Mouse (Mus musculus) midbrain, embryonic 10.5 days (tissue): ENCODE measurements at regions not wholly inside any gene's neighbourhood (a gene's known extent, or its start where the extent isn't known, plus 50 kb on each side); places are given as distances from the start of the nearest gene placed in this dataset.

Source experiments
- DNase-seq: peaks from one replicate; pipeline ENCODE4 v3.0.0-alpha.2; 2017; ENCODE audit warnings: low spot score
- H3K27ac ChIP-seq: fragments of 300-500 bp; sonication (generic); replicated peaks from 2 replicates; pipeline ENCODE4 v1.5.1; 2016; ENCODE audit warnings: mild to moderate bottlenecking
- H3K27me3 ChIP-seq: fragments of 300-500 bp; sonication (generic); 2 replicates; pipeline ENCODE4 v1.6.1; 2016; ENCODE audit warnings: low read depth, mild to moderate bottlenecking; ENCODE audit not compliant: poor library complexity, severe bottlenecking
- H3K36me3 ChIP-seq: fragments of 300-500 bp; sonication (generic); 2 replicates; pipeline ENCODE4 v1.6.1; 2016; ENCODE audit warnings: mild to moderate bottlenecking, moderate library complexity
- H3K4me1 ChIP-seq: fragments of 300-500 bp; sonication (generic); 2 replicates; pipeline ENCODE4 v1.6.1; 2016
- H3K4me3 ChIP-seq: fragments of 300-500 bp; sonication (generic); 2 replicates; pipeline ENCODE4 v1.5.1; 2016; ENCODE audit warnings: mild to moderate bottlenecking, moderate library complexity
- H3K9me3 ChIP-seq: fragments of 300-500 bp; sonication (generic); replicated peaks from 2 replicates; pipeline ENCODE4 v1.6.1; 2016; ENCODE audit warnings: mild to moderate bottlenecking
- WGBS: fragments of 180-500 bp; shearing (Covaris S2); methylation state at CpG from one replicate; pipeline ENCODE4 v1.1.7; 2016; 5-methylcytosine and 5-hydroxymethylcytosine counted together

DNA sequence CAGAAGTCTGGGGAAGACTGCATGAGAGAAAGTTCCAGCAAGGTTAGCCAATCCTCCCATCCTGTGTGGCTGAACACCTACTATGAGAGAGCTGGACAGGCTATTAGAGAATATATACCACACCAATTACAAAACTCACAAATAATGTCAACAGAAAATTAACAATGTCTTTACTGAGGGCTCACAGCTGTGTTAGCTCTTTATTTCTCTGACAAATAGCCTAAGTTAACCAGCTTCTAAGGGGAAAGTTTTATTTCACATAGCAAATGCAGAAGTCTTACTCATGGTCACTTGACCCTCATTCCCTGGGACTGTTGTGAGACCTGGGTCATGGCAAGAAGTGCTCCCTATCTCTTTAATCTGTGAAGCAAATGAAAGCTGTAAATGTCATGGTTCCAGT is 261.0 kb upstream of the Mctp2 start:
- H3K36me3 ChIP-seq, result no peaks in the 10 kb centered on the region
- H3K27ac ChIP-seq, result no peak overlapping the region
- H3K4me3 ChIP-seq, result no peak overlapping the region
- no peaks in the 10 kb centered on the region for H3K4me1 ChIP-seq
- DNase-seq, result no peak
- no peaks in the 10 kb centered on the region for H3K27me3 ChIP-seq
- no peaks in the 10 kb centered on the region for H3K9me3 ChIP-seq

DNA sequence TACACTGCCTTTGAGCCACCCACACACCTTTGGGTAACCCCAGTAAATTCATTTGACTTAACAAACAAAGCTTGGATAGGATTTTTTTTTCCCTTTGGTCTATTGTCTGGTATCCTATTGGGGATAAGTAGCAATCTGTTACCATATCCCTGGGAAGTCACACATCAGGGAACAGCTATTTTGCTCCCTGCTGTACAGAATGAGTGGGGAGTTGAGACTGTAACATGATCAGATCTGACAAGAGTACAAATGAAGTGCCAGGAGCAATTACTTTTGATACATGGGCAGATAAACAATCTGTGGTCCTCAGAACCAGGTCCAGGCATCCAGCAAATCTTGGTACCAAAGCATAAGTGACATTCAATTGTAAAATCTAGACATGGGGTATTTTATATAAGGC is 262.8 kb upstream of the Mctp2 start:
- Histone ChIP-seq H3K27ac (no peak overlapping the region), H3K27me3 (no peaks in the 10 kb centered on the region)

GRCm38 (mm10) chr7:72574316-72574715 is 267.9 kb upstream of the Mctp2 start:
- no peak for DNase-seq
- H3K4me1 ChIP-seq, result no peaks in the 10 kb centered on the region
- no peaks in the 10 kb centered on the region for H3K36me3 ChIP-seq
- WGBS, result 97% methylated on average over 1 of the region's 1 CpGs
- no peak overlapping the region for H3K27ac ChIP-seq
- H3K9me3 ChIP-seq, result no peaks in the 10 kb centered on the region
- no peak overlapping the region for H3K4me3 ChIP-seq
- H3K27me3 ChIP-seq, result no peaks in the 10 kb centered on the region

More for the DNA sequence above, 262.8 kb upstream of the Mctp2 start:
- Histone ChIP-seq H3K4me3 (no peak overlapping the region), H3K4me1 (no peaks in the 10 kb centered on the region), H3K36me3 (no peaks in the 10 kb centered on the region), H3K9me3 (no peaks in the 10 kb centered on the region)
- no peak for DNase-seq

GRCm38 (mm10) chr7:72584427-72584826 is 278.0 kb upstream of the Mctp2 start:
- H3K27me3 ChIP-seq, result no peaks in the 10 kb centered on the region
- H3K36me3 ChIP-seq, result no peaks in the 10 kb centered on the region
- H3K9me3 ChIP-seq, result no peaks in the 10 kb centered on the region
- no peaks in the 10 kb centered on the region for H3K4me1 ChIP-seq
- 82% methylated on average over 3 of the region's 3 CpGs for WGBS
- no peak overlapping the region for H3K4me3 ChIP-seq
- H3K27ac ChIP-seq, result no peak overlapping the region
- DNase-seq, result no peak

- no peak overlapping the region for H3K4me3 ChIP-seq
- H3K36me3 ChIP-seq, result no peaks in the 10 kb centered on the region
- WGBS, result 83% methylated on average over 3 of the region's 3 CpGs
- no peaks in the 10 kb centered on the region for H3K9me3 ChIP-seq
- no peaks in the 10 kb centered on the region for H3K27me3 ChIP-seq
- DNase-seq, result no peak
- no peak overlapping the region for H3K27ac ChIP-seq
- H3K4me1 ChIP-seq, result no peaks in the 10 kb centered on the region
Measured at GRCm38 (mm10) chr7:72589241-72589668, 282.8 kb upstream of the Mctp2 start.

- H3K27me3 ChIP-seq, result no peaks in the 10 kb centered on the region
- DNase-seq, result no peak
- 84% methylated on average over 4 of the region's 4 CpGs for WGBS
- H3K4me3 ChIP-seq, result no peak overlapping the region
- no peaks in the 10 kb centered on the region for H3K4me1 ChIP-seq
- H3K36me3 ChIP-seq, result no peaks in the 10 kb centered on the region
- H3K27ac ChIP-seq, result no peak overlapping the region
- H3K9me3 ChIP-seq, result no peaks in the 10 kb centered on the region
Measured at GRCm38 (mm10) chr7:72590351-72591115, 284.1 kb upstream of the Mctp2 start.

GRCm38 (mm10) chr7:72592110-72592509 is 285.7 kb upstream of the Mctp2 start:
- H3K4me3 ChIP-seq, result no peak overlapping the region
- H3K9me3 ChIP-seq, result no peaks in the 10 kb centered on the region
- DNase-seq, result no peak
- 90% methylated on average over 6 of the region's 6 CpGs for WGBS
- H3K27me3 ChIP-seq, result no peaks in the 10 kb centered on the region
- H3K36me3 ChIP-seq, result no peaks in the 10 kb centered on the region
- H3K27ac ChIP-seq, result no peak overlapping the region
- no peaks in the 10 kb centered on the region for H3K4me1 ChIP-seq

GRCm38 (mm10) chr7:72592649-72593048 is 286.2 kb upstream of the Mctp2 start:
- Histone ChIP-seq H3K36me3 (no peaks in the 10 kb centered on the region), H3K27me3 (no peaks in the 10 kb centered on the region), H3K9me3 (no peaks in the 10 kb centered on the region), H3K4me3 (no peak overlapping the region), H3K4me1 (no peaks in the 10 kb centered on the region), H3K27ac (no peak overlapping the region)
- no peak for DNase-seq
- 87% methylated on average over 3 of the region's 3 CpGs for WGBS

DNA sequence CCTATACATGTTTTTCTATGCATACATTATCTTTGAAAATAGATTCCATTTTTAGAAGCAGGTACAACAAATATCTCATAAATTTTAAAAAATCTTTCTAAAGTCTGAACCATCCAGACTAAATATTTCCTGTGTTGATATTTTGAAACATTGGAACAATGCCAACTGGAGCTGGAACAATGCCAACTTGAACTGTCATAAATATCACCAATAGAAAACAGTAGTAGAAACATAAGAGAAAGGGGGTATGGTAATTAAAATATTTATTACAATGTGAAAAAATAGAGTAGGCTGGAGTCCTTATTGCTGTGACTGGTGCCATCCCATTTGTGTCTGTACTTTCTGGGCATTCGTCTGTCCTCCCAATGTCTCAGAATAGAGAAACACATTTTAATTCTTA is 286.9 kb upstream of the Mctp2 start:
- H3K4me3 ChIP-seq, result no peak overlapping the region
- H3K36me3 ChIP-seq, result no peaks in the 10 kb centered on the region
- no peak overlapping the region for H3K27ac ChIP-seq
- no peaks in the 10 kb centered on the region for H3K27me3 ChIP-seq
- no peaks in the 10 kb centered on the region for H3K9me3 ChIP-seq
- H3K4me1 ChIP-seq, result no peaks in the 10 kb centered on the region
- no peak for DNase-seq
- 96% methylated on average over 1 of the region's 1 CpGs for WGBS

GRCm38 (mm10) chr7:72594741-72595140 is 288.3 kb upstream of the Mctp2 start:
- no peaks in the 10 kb centered on the region for H3K4me1 ChIP-seq
- no peak overlapping the region for H3K27ac ChIP-seq
- no peaks in the 10 kb centered on the region for H3K9me3 ChIP-seq
- no peaks in the 10 kb centered on the region for H3K27me3 ChIP-seq
- 83% methylated on average over 1 of the region's 1 CpGs for WGBS
- no peak for DNase-seq
- no peaks in the 10 kb centered on the region for H3K36me3 ChIP-seq
- no peak overlapping the region for H3K4me3 ChIP-seq

DNA sequence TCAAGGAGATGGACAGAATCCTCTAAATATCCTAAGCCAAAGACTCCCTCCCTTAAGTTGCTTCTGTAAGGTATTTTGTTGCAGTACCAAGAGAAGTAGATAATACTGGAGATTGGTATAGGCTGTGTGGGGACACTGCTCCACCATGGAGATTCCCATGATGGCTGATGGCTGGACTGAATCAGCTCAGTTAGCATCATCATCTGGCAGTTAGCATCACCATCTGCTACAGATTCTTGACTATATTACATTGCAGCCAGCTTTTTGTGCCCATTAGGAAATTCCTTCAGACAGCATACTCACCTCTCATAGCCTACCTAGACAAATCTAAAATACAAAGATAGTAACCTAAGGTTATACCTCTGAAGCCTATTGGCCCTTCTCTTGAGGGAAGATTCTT is 290.6 kb upstream of the Mctp2 start:
- H3K36me3 ChIP-seq, result no peaks in the 10 kb centered on the region
- no peaks in the 10 kb centered on the region for H3K4me1 ChIP-seq
- H3K27me3 ChIP-seq, result no peaks in the 10 kb centered on the region
- H3K4me3 ChIP-seq, result no peak overlapping the region
- H3K9me3 ChIP-seq, result no peaks in the 10 kb centered on the region
- H3K27ac ChIP-seq, result no peak overlapping the region
- DNase-seq, result no peak

DNA sequence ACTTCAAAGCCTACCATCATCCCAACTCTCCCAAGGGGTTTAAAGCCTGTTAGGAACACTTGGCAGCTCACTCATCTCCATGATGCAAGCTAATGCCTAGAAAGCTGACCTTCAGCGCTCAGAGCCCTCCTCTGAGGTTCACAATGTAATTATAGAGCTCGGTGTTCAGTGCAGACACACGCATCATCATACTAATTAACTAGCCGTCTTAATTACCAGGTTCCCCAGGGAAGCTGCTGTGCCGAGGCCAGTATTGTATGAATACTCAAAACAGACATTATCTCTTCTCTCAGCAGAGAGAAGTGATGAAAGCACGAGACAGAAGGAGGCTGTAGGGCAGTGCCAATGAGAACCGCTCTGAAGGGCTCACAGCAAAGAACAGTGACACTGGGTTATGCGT is 295.5 kb upstream of the Mctp2 start:
- DNase-seq, result no peak
- Histone ChIP-seq H3K36me3 (no peaks in the 10 kb centered on the region), H3K4me3 (no peak overlapping the region), H3K4me1 (no peaks in the 10 kb centered on the region), H3K9me3 (no peaks in the 10 kb centered on the region), H3K27me3 (no peaks in the 10 kb centered on the region), H3K27ac (no peak overlapping the region)
- 92% methylated on average over 8 of the region's 8 CpGs for WGBS

DNA sequence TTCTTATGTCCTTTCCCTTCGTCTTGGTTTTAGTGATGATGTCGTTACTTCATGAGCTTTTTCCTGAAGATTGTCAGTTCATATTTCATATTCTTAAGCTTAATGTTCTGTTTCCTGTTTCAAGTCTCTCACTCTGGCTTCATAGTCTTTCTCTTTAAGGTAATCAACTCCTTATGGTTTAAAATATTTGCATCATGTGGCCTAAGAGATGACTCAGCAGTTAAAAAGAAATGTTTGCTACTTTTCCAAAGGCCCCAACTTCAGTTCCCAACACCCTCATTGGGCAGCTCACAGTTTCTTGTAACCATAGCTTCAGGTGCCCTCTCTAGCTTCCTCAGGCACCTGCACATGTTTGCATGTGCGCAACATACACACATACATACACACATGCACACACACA is 303.4 kb upstream of the Mctp2 start:
- Histone ChIP-seq H3K4me1 (no peaks in the 10 kb centered on the region), H3K27ac (no peak overlapping the region), H3K4me3 (no peak overlapping the region), H3K27me3 (no peaks in the 10 kb centered on the region), H3K9me3 (no peaks in the 10 kb centered on the region), H3K36me3 (no peaks in the 10 kb centered on the region)
- DNase-seq, result no peak
- WGBS, result 91% methylated on average over 3 of the region's 3 CpGs

DNA sequence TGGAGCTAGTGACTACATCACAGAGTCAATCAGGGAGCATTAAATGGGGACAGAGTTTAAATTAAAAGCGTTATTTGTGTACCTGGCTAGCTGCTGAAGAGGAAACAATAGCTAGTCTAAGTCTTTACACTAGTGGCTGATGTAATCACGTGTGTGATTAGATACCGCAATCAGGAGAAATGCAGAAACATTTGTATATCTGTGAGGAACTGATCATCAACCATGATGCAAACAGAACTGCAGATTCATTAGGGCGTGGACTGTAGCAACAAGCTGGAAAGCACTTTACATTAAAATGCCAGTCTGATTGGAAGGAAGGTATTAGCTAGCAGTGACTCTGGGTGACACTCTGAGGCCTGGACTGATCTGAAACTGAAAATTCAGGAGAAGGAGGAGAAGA is 308.8 kb upstream of the Mctp2 start:
- no peak for DNase-seq
- WGBS, result 86% methylated on average over 4 of the region's 4 CpGs
- Histone ChIP-seq H3K9me3 (no peaks in the 10 kb centered on the region), H3K36me3 (no peaks in the 10 kb centered on the region), H3K4me1 (no peaks in the 10 kb centered on the region), H3K27me3 (no peaks in the 10 kb centered on the region), H3K4me3 (no peak overlapping the region), H3K27ac (no peak overlapping the region)
